Mouse (Mus musculus) CH12.LX (cell line): ENCODE measurements around the gene Csad. TPM values are rescaled to one million over a fixed set of nuclear protein-coding genes. Genes with fewer than 3 reads are reported as not detected.
A peak's percentile ranks its signal among the peaks of the same experiment; 100 is the strongest.

ENCODE experiments used
- DNase-seq: peaks from one replicate; pipeline ENCODE4 v3.0.0-alpha.2; 2013; ENCODE audit errors: extremely low read depth
- H3K27ac ChIP-seq: 2 replicates; pipeline ENCODE4 v1.5.1; 2012; ENCODE audit warnings: low read depth, mild to moderate bottlenecking, control low read depth, moderate library complexity; ENCODE audit not compliant: insufficient read depth
- H3K27me3 ChIP-seq: replicated peaks from 2 replicates; pipeline ENCODE3; 2012; ENCODE audit warnings: inconsistent platforms
- H3K36me3 ChIP-seq, 2 experiments: replicated peaks in 1 of 2; 2 replicates each; pipeline versions ENCODE3 to v1.6.1; 2012; ENCODE audit warnings: inconsistent platforms in 1 of 2, low read length in 1 of 2, mild to moderate bottlenecking in 1 of 2, mixed read lengths in 1 of 2, moderate library complexity in 1 of 2; ENCODE audit not compliant: control insufficient read depth in 1 of 2, insufficient read depth in 1 of 2
- H3K4me1 ChIP-seq, 2 experiments: 2 replicates each; pipeline ENCODE4 v1.6.1; 2012; ENCODE audit warnings: inconsistent platforms in 1 of 2, moderate library complexity in 1 of 2; ENCODE audit not compliant: insufficient read depth in 2 of 2, control insufficient read depth in 1 of 2
- H3K4me2 ChIP-seq: 2 replicates; pipeline ENCODE4 v1.6.1; 2012; ENCODE audit warnings: low read depth, mild to moderate bottlenecking, control low read depth; ENCODE audit not compliant: poor library complexity, insufficient read depth, severe bottlenecking
- H3K4me3 ChIP-seq, 3 experiments: fragments of 150-350 bp in 1 of 3; sonication (generic) in 1 of 3; replicated peaks in 1 of 3; 2 replicates each; pipeline versions ENCODE3 to v1.5.1; 2011 to 2012; ENCODE audit warnings: low read depth in 2 of 3, low read length in 2 of 3, mild to moderate bottlenecking in 2 of 3, moderate library complexity in 2 of 3, control low read depth in 1 of 3, improper control_type of control experiment in 1 of 3, inconsistent platforms in 1 of 3, mixed read lengths in 1 of 3; ENCODE audit not compliant: poor library complexity in 1 of 3
- H3K79me2 ChIP-seq: replicated peaks from 2 replicates; pipeline ENCODE4 v1.6.1; 2012; ENCODE audit warnings: mild to moderate bottlenecking, moderate library complexity; ENCODE audit not compliant: control insufficient read depth, poor library complexity, insufficient read depth, severe bottlenecking; ENCODE audit errors: extremely low read depth
- H3K9ac ChIP-seq: 2 replicates; pipeline ENCODE4 v1.6.1; 2012; ENCODE audit warnings: low read depth, mild to moderate bottlenecking, control low read depth, moderate library complexity; ENCODE audit not compliant: insufficient read depth
- H3K9me3 ChIP-seq: replicated peaks from 2 replicates; pipeline ENCODE3; 2012; ENCODE audit warnings: low read length, inconsistent platforms, mixed read lengths
- BHLHE40 ChIP-seq: IDR thresholded peaks from 2 replicates; pipeline ENCODE4 v1.6.1; 2011; ENCODE audit warnings: mild to moderate bottlenecking, low read depth, low read length, improper control_type of control experiment
- CHD1 ChIP-seq: IDR thresholded peaks from 2 replicates; pipeline ENCODE4 v1.6.1; 2012; ENCODE audit warnings: low read depth, low read length, improper control_type of control experiment, inconsistent platforms
- CHD2 ChIP-seq: IDR thresholded peaks from 2 replicates; pipeline ENCODE4 v1.6.1; 2011; ENCODE audit warnings: low read length, improper control_type of control experiment
- CTCF ChIP-seq, 2 experiments: IDR thresholded peaks in 1 of 2; conservative IDR thresholded peaks in 1 of 2; 2 replicates each; pipeline ENCODE4 v1.5.1; 2011 to 2012; ENCODE audit warnings: low read depth in 2 of 2, low read length in 2 of 2, improper control_type of control experiment in 1 of 2, inconsistent platforms in 1 of 2, mild to moderate bottlenecking in 1 of 2, moderate library complexity in 1 of 2
- E2F4 ChIP-seq: IDR thresholded peaks from 2 replicates; pipeline ENCODE4 v1.6.1; 2011; ENCODE audit warnings: low read depth, low read length, improper control_type of control experiment; ENCODE audit not compliant: insufficient replicate concordance
- ELF1 ChIP-seq: IDR thresholded peaks from 2 replicates; pipeline ENCODE4 v1.6.1; 2014; ENCODE audit warnings: low read depth, mild to moderate bottlenecking, inconsistent platforms, low read length, improper control_type of control experiment
- GABPA ChIP-seq: IDR thresholded peaks from 2 replicates; pipeline ENCODE4 v1.6.1; 2012; ENCODE audit warnings: low read depth, low read length, improper control_type of control experiment, inconsistent platforms; ENCODE audit not compliant: insufficient replicate concordance
- JUN ChIP-seq: IDR thresholded peaks from 2 replicates; pipeline ENCODE4 v1.6.1; 2011; ENCODE audit warnings: low read depth, mild to moderate bottlenecking, low read length, improper control_type of control experiment, moderate library complexity; ENCODE audit not compliant: insufficient read depth
- JUND ChIP-seq: conservative IDR thresholded peaks from 2 replicates; pipeline ENCODE4 v1.6.1; 2011; ENCODE audit warnings: low read depth, low read length, improper control_type of control experiment
- MAFK ChIP-seq: IDR thresholded peaks from 2 replicates; pipeline ENCODE4 v1.6.1; 2011; ENCODE audit warnings: low read length, improper control_type of control experiment; ENCODE audit not compliant: insufficient replicate concordance
- MAX ChIP-seq: IDR thresholded peaks from 2 replicates; pipeline ENCODE4 v1.6.1; 2011; ENCODE audit warnings: low read length, improper control_type of control experiment
- MXI1 ChIP-seq: IDR thresholded peaks from 2 replicates; pipeline ENCODE4 v1.6.1; 2011; ENCODE audit warnings: mild to moderate bottlenecking, low read depth, low read length, improper control_type of control experiment
- MYC ChIP-seq: IDR thresholded peaks from 2 replicates; pipeline ENCODE4 v1.6.1; 2011; ENCODE audit warnings: low read depth, mild to moderate bottlenecking, improper control_type of control experiment, low read length
- NELFE ChIP-seq: IDR thresholded peaks from 2 replicates; pipeline ENCODE4 v1.6.1; 2011; ENCODE audit warnings: low read depth, low read length, improper control_type of control experiment
- NRF1 ChIP-seq: IDR thresholded peaks from 2 replicates; pipeline ENCODE4 v1.6.1; 2014; ENCODE audit warnings: low read depth, mild to moderate bottlenecking, inconsistent platforms, low read length, improper control_type of control experiment, moderate library complexity
- POLR2AphosphoS2 ChIP-seq: IDR thresholded peaks from 2 replicates; pipeline ENCODE4 v1.6.1; 2011; ENCODE audit warnings: low read depth, low read length, improper control_type of control experiment
- RAD21 ChIP-seq: IDR thresholded peaks from 2 replicates; pipeline ENCODE4 v1.6.1; 2011; ENCODE audit warnings: low read depth, mild to moderate bottlenecking, low read length, improper control_type of control experiment, moderate library complexity
- SIN3A ChIP-seq: IDR thresholded peaks from 2 replicates; pipeline ENCODE4 v1.6.1; 2012; ENCODE audit warnings: low read length, improper control_type of control experiment, inconsistent platforms
- SMC3 ChIP-seq: IDR thresholded peaks from 2 replicates; pipeline ENCODE4 v1.6.1; 2011; ENCODE audit warnings: low read depth, low read length, improper control_type of control experiment
- TCF12 ChIP-seq: IDR thresholded peaks from 2 replicates; pipeline ENCODE4 v1.6.1; 2014; ENCODE audit warnings: low read depth, mild to moderate bottlenecking, inconsistent platforms, low read length, improper control_type of control experiment
- UBTF ChIP-seq: IDR thresholded peaks from 2 replicates; pipeline ENCODE4 v1.6.1; 2012; ENCODE audit warnings: low read depth, mild to moderate bottlenecking, inconsistent platforms, low read length, improper control_type of control experiment, moderate library complexity
- USF1 ChIP-seq: IDR thresholded peaks from 2 replicates; pipeline ENCODE4 v1.6.1; 2014; ENCODE audit warnings: low read depth, mild to moderate bottlenecking, inconsistent platforms, low read length, improper control_type of control experiment
- USF2 ChIP-seq: conservative IDR thresholded peaks from 2 replicates; pipeline ENCODE4 v1.6.1; 2011; ENCODE audit warnings: low read depth, low read length, improper control_type of control experiment
- ZKSCAN1 ChIP-seq: IDR thresholded peaks from 2 replicates; pipeline ENCODE4 v1.6.1; 2012; ENCODE audit warnings: low read depth, inconsistent platforms, low read length, improper control_type of control experiment, borderline replicate concordance
- dilution Hi-C: fragments of 300-500 bp; cut with MboI; formaldehyde crosslinking; loops from 2 replicates; pipeline ENCODE4 v1.14.3; 2020; ENCODE audit warnings: low sequenced_read_pairs; ENCODE audit not compliant: extremely low pct_unique_long_range_greater_than_20kb, extremely low pct_ligation_motif_present
- in situ Hi-C: fragments of 300-500 bp; cut with MboI; formaldehyde crosslinking; loops from 3 replicates; pipeline ENCODE4 v1.14.3; 2019; ENCODE audit warnings: low sequenced_read_pairs, low pct_ligation_motif_present, low pct_unique_long_range_greater_than_20kb, mixed read lengths
- polyA plus RNA-seq: library from polyadenylated mRNA; unstranded; fragments of >175 nt; gene quantifications from 2 replicates; pipeline ENCODE4 v1.2.1, GENCODE M21; 2012; ENCODE audit warnings: low read depth; ENCODE audit not compliant: insufficient read length
- total RNA-seq, 2 experiments: library from RNA; depleted of rRNA; stranded (reverse); fragments of 300-350 nt in 1 of 2; fragments of >200 nt in 1 of 2; gene quantifications; 2 replicates each; pipeline ENCODE4 v1.2.3; 2012 to 2014

Csad gene
- total and polyA plus RNA-seq, 3 experiments: 3.7 to 4.7 (median 3.8) TPM

DNA sequence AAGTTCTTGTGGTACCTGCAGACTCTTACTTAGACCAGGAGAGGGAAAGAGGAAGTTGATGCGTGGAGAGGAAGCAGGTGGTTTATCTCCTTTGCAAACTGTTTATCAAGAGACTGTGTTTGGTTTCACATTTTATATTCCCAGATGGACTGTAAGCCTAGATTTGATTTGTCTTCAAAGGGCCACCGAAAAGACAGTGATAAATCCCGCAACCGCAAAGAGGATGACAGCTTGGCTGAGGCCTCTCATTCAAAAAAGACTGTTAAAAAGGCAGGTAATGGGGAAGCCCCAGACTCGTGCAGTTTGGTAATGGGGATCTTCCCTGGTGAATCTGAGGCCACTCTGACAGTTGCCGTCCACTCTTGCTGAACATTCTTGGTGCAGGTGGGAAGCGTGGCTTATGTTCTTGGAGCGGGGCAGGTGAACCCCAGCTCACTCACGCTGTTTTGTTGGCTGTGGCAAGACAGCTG is 3.6 kb upstream of the Csad start (continued):
- TF ChIP-seq RAD21 (no peak), JUND (peak; percentile 44), MAX (peak; percentile 69), CHD2 (peak; percentile 59; the same call in 1 of the 2 replicates), JUN (no peak), ELF1 (peak; percentile 40; the same call in 1 of the 2 replicates), USF2 (no peak)

DNA sequence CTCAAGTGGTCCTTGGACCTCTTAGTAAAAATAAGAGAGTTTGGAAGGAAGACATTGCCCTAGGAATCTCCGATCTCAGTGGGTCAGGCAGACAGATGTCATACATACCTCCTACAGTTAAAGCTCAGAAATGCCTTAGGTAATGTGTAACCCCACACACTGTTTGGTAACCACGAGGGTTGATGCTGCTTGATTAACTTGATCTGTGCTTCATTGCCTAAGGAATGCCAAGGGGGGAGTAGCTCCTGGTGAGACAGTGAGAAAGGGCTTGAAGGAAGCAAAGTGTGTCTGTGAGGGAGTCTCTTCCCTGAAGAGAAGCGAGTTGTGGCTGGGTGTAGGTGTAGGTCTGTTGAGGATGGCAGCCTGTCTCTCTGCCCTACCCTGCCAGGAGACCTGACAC is 2.8 kb upstream of the Csad start:
- Histone ChIP-seq H3K27me3 (no peaks in the 10 kb centered on the region), H3K4me3 (peak overlapping the region in 1 of 3 experiments; percentile 8), H3K79me2 (0 out of 2 replicates have a peak, but pooled peaks cover 4% of the 10 kb centered on the region), H3K27ac (peak overlapping the region; percentile 53), H3K36me3 (peaks cover 46 to 63% of the 10 kb centered on the region in 2 experiments), H3K9me3 (no peaks in the 10 kb centered on the region), H3K4me2 (peak overlapping the region; percentile 60; the same call in 1 of the 2 replicates), H3K4me1 (peaks cover 22 to 65% of the 10 kb centered on the region in 2 experiments), H3K9ac (no peak overlapping the region)
- no peak for DNase-seq
- TF ChIP-seq ZKSCAN1 (no peak), CHD1 (no peak), TCF12 (no peak), CTCF (conservative IDR thresholded peaks at IDR 0.05 in 1 of 2, IDR thresholded peaks at IDR 0.05 in 1 of 2; ENCODE audit: low read depth in 2 of 2, low read length in 2 of 2) (no peak), NRF1 (no peak), MAFK (no peak), POLR2AphosphoS2 (no peak), SIN3A (no peak), UBTF (no peak), RAD21 (no peak), E2F4 (no peak), SMC3 (no peak), BHLHE40 (no peak), JUND (no peak), NELFE (no peak), GABPA (no peak), USF1 (no peak), MXI1 (no peak), MYC (no peak)
- in situ Hi-C loops: no loop called here
- dilution Hi-C loops: no loop called here
